Mouse (Mus musculus): ENCODE measurements around the gene Pbrm1.

- no peak for TF ChIP-seq CTCF (IDR thresholded peaks at IDR 0.05; ENCODE audit: borderline replicate concordance, control insufficient read depth, extremely low read depth, insufficient read depth, low read length, poor library complexity)
- no peak for TF ChIP-seq POLR2A (IDR thresholded peaks at IDR 0.05; ENCODE audit: control insufficient read depth, extremely low read depth, insufficient read depth, low read length, poor library complexity)
These were observed 86.2 kb downstream of the Pbrm1 start for GRCm38 (mm10) chr14:31105156-31105555.
